Mouse (Mus musculus) ES-CJ7 (cell line): ENCODE measurements around the gene Trim30b.
"Not testable (repeated sequence)": the region's sequence is repeated elsewhere in the genome, so short reads cannot be mapped to it uniquely, and the experiment has no call there.

Source experiments
- DNase-seq: peaks from one replicate; pipeline ENCODE4 v3.0.0; 2011; ENCODE audit warnings: low read depth, low spot score

Trim30b gene

DNA sequence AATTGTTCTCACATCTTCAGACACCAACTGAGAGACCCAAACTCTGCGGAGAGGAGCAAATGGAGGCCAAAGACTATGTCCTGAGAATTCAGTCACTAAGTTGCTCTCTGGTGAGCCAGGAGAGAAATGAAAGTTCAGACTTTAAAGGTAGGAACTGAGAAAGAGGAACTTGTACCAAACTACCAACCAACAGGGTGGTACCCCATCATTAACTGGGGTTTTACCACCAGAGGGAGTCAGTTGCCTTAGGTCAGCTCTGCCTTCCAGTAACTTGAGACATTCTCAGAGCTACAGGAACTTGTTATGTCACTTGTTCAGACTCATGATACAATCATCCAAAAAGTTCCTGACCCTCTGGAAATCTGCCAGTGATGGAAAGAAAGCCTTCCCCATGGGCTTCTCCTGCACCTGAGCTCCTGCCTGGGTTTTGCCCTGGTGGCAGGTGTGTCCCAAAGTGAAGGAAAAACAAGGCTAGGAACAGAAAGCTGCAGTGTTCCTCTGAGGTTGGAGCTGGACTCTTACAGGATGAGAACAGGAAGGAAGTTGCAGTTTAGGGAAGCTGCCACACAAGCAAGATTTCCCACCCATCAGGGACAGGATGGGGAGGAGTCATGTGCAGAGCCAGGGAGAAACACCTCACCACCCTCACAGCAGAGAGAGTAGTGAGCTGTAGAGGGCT lies at the start of gene Trim30b:
Gene Trim30b (minus strand): TSS at position 149 of the 679 bp plus-strand sequence.
- DNase-seq, result peak; percentile 32

DNA sequence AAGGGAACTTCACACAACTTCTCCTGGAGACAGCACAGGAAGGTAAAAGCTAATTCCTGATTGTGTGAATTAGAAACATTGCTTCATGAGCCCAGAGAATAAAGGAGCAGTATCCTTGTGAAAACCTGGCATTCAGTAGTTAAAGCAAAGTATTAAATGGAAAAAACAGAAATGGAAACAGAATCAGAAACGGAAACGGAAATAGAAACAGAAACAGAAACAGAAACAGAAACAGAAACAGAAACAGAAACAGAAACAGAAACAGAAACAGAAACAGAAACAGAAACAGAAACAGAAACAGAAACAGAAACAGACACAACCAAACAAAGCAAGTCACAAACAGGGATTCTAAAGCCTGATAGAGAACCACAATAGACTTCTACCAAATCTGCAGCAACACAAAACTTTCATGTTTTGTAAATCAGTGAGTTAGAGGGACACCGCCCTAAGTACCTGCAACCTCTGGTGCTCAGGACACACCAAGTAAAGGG lies 34.8 kb upstream of the Trim30b start:
- no peak for DNase-seq

DNA sequence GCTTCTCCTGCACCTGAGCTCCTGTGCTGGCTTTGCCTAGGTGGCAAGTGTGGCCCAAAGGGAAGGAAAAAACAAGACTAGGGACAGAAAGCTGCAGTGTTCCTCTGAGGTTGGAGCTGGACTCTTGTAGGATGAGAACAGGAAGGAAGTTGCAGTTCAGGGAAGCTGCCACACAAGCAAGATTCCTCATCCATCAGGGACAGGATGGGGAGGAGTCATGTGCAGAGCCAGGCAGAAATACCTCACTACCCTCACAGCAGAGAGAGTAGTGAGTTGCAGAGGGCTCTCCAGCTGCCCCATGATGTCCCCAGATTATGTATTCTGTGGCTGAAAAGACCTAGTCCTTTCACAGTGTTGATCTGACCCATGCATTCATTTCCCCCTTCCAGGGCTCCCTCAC lies 31.5 kb upstream of the Trim30b start:
- DNase-seq, result no peak

DNA sequence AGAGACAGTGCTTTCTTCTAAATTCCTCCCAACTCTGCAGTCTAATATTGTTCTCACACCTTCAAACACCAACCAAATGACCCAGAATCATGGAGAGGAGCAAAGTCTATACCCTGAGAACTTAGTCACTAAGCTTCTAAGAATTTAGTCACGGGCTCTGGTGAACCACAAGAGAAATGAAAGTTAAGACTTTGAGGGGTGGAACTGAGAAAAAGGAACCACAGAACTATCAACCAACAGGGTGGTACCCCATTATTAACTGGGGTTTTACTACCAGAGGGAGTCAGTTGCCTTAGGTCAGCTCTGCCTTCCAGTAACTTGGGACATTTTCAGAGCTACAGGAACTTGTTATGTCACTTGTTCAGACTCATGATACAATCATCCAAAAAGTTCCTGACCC lies 31.0 kb upstream of the Trim30b start, which contains the start of gene Trim30c:
Gene Trim30c (minus strand): TSS at position 140 of the 400 bp plus-strand sequence.
- DNase-seq, result no peak

DNA sequence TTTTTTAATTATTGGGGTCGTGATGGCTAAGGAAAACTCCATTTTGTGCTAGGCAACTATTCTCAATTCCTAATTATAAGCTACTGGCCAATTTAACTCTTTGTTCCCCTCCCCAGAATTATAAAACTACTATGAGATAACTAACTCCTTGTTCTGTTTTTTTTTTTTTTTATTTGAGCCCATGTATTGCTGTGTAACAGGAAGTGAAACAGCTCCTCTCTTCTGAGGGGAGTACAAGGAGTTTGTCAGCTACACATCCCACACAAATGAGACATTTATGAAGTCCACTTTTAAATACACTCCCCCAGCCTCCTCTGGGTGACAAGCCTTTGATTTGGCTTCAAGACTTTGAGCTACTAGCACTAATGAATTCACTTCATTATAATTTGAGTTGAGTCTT lies 28.8 kb upstream of the Trim30b start:
- no peak for DNase-seq

DNA sequence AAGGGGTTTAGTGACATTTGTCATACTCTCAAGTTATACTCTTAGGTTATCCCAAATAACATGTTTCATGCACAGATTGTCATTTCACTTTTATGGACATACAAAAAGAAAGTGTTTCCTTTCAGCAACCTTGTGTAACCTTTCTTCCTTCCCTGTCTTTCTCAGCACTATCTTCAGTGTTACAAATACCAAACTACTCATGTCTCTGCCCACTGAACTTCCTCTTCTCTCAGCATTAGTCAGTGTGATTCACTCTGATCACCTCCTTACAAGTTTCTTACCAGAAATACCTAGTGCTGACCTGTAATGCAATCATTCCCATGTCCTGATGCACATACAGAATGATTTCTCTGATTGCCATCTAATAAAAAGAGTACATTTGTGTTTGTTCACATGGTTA lies 3.3 kb downstream of the Trim30b start:
- DNase-seq, result no peak

DNA sequence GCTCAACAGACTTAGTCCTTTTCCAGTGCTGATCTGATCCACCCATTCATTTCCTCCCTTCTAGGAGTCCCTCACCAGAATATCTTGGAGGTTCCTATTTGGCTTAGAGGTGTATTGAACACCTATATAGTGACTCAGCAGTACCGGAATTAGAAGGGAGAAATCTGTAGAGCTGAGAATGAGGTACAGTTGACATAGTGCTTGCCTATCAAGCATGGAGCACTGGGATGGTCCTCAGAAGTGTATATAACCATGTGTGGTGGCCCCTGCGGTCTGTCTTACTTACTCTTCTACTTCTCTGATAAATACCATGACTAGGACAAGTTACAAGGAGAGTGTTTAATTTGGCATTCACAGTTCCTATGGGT lies 16.1 kb downstream of the Trim30b start:
- DNase-seq, result no peak

DNA sequence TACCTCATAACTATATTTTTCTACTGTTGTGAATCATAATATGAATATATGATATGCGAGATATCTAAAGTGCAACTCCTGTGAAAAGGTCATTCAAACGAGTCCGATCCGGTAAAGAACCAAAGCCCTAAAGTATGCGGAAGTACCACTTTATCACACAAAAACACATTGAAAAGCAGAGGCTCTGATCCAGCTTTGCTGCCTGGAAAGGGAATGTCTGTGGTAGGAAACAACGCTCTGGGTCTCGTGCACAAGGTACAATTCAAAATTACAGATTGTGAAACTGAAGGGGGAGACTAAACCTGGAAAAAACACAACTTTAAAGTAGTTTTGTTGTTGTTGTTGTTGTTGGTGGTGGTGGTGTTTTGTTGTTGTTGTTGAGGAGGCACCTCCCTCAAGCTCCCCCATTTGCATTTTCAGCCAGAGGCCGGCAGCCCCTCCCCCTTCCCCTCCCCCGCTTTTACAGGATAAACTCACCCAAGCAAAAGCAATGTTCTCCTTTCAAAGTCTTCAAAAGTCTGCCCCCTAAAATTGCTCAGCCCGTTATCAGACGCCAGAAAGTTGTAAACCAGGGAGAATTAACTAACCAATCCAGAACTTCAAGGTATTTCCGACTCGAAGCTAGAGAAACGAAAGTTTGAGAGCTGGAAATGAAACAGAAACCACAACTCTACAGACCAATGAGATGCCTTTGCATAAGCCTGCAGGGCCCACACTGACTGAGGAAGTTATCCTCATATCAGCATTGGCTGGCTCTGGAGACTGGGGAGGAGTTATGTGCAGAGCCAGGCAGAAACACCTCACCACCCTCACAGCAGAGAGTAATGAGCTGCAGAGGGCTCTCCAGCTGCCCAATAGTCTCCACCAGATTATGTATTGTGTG lies 16.7 kb downstream of the Trim30b start, which contains the start of gene Trim12c:
Gene Trim12c (minus strand): TSS at position 646 of the 883 bp plus-strand sequence.
- peak; percentile 81 for DNase-seq

DNA sequence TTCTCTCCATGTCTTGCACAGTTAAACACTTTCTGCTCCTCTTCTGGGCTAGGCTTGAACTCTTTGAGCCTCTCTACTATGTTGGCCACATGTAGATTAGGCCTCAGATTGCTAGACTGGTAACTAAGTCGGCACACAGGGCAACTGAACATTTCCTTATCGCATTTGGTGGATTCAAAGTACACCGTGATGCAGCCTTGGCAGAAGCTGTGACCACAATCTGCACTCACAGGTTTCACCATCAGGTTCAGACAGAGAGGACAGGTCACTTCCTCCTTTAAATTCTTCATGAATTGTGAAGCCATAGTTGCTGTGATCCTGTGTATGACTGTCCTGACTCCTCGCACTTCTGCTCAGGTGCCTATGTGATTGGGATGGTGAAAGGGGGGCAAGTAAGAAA lies 21.6 kb downstream of the Trim30b start:
- not testable (repeated sequence) for DNase-seq

DNA sequence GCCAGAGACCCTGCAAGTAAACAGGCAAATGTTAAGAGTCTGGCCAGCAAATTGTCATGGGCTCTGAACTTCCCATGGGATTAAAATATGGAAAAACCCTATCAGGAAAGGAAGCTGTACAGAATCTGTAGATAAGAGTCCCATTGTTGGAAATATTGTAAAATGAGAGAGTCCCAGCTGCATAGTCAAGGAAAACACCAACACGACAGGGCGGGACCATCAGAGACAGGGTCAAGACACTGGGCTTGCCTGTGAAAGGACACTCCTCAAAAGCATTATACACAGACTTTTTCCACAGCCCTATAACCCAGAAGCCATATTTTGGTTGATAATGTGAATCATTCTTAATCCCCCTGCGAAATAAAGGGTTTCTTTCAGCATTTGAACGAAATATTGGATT lies 28.9 kb downstream of the Trim30b start:
- DNase-seq, result not testable (repeated sequence)

DNA sequence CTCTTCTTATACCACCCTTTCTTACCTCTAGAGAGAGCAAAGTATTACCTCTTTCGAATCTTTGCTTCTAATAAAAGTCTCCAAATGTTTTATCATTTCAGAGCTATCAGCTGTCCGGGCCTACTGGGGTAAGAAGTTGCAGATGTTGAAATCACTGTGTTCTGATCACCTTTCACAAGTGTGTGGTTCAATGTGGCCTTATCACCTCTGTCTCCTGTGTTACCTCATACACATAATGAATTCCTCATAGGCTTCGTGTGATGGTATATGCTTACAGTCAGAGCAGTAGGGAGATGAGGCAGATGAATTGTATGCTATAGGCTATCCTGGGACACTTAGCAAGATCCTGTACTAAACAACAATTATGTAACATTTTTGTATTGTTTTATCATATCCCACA lies 34.1 kb downstream of the Trim30b start:
- not testable (repeated sequence) for DNase-seq

DNA sequence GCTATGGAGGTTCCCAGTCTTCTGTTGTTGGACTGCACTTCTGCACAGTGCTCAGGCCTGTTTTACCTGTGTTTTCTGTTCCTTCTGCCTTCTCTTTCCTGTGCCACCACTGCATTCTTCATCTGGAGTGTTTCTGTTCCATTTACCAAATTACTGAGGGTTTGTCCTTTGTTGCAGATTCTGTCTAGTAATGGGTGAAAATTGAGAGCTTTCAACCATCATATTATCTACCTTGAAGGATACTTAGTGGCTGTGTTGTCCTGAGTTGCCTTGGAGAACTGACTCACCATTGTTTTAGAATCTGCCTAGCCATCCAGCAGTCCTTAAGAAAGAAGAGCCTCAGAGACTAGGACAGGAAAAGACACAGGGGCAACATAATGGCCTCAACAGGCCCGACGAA lies 40.5 kb downstream of the Trim30b start, which contains the start of gene Trim34b:
Gene Trim34b (plus strand): TSS at position 301 of the 400 bp plus-strand sequence.
- not testable (repeated sequence) for DNase-seq

DNA sequence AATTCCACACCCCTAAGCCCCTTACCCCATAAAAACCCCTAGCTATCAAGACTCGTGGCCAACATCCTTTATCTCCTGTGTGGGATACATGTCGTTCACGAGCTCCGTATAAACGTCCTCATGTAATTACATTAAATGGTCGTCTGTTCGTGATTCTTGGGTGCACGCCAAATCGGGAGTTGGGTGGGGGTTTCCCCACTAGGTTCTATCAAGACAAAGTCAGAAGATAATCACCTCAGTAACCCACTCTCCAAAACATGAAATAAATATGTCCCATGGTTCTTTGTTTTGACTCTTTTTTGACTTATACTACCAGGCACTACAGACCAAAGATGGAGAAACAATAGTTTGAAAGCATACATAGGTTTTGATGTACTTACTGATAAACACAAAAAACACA lies 47.7 kb downstream of the Trim30b start:
- no peak for DNase-seq

DNA sequence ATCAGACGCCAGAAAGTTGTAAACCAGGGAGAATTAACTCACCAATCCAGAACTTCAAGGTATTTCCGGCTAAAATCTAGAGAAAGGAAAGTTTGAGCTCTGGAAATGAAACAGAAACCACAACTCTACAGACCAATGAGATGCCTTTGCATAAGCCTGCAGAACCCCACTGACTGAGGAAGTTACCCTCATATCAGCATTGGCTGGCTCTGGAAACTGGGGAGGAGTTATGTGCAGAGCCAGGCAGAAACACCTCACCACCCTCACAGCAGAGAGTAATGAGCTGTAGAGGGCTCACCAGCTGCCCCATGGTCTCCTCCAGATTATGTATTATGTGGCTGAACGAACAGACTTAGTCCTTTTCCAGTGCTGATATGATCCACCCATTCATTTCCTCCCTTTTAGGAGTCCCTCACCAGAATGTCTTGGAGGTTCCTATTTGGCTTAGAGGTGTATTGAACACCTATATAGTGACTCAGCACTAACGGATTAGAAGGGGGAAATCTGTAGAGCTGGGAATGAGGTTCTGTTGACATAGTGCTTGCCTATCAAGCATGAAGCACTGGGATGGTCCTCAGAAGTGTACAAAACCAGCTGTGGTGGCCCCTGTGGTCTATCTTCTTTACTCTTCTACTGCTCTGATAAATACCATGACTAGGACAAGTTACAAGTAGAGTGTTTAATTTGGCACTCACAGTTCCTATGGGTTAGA lies 54.2 kb downstream of the Trim30b start, which contains the start of gene Trim12a:
Gene Trim12a (minus strand): TSS at position 98 of the 712 bp plus-strand sequence.
- not testable (repeated sequence) for DNase-seq

DNA sequence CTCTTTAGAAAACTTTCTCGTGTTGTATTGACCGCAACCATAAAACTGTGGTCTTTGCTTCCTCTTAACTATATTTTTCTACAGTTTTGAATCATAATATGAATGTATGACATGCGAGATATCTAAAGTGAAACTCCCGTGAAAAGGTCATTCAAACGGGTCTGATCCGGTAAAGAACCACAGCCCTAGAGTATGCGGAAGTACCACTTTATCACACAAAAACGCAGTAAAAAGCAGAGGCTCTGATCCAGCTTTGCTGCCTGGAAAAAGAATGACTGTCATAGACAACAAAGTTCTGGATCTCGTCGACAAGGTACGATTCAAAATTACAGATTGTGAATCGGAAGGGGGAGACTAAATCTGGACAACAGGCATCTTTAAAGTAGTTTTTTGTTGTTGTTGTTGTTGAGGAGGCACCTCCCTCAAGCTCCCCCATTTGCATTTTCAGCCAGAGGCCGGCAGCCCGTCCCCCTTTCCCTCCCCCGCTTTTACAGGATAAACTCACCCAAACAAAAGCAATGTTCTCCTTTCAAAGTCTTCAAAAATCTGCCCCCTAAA lies 54.8 kb downstream of the Trim30b start:
- DNase-seq, result no peak
